Mouse (Mus musculus): Measurements from ENCODE around the gene Zfp146. TPM values are rescaled to one million over a fixed set of nuclear protein-coding genes. Genes with fewer than 3 reads are reported as not detected.

Zfp146 gene
- polyA plus RNA-seq (2012; rRNA removed): 89.7 and 96.2 TPM in 2 replicates

DNA sequence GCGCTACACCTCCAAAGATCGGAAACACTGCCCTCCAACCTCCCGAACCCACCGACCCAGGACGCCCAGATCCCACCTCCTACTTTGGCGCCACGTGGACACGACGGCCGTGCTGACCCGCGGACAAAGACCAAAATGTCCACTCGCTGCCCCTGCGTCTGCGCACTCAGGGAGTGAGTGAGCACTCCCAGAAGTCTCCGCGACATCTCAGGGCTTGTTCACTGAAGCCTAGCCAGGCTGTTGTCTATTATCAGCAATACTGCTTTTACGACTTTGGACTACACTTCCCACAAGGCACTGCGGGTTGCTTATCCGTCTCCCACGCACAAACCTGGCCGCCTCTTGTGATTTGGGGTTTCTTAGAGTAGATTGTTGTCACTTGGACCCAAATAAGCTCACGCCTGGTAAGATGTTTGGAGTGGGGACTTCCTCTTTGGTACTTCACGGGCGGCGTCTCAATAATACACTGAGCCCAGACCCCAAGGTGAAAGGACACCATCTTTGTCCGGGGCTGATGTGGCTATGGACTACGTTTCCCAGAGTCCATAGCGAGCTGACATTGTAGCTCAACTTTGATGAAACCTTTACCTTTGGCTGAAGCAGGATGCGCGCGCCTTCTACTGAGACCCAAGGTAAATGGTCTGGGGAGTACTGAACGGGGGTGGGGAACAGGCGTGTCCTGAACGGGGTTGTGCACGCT, at the start of gene Zfp146:
Zfp146 (minus strand) TSS at position 168 of the 700 bp plus-strand sequence.

DNA sequence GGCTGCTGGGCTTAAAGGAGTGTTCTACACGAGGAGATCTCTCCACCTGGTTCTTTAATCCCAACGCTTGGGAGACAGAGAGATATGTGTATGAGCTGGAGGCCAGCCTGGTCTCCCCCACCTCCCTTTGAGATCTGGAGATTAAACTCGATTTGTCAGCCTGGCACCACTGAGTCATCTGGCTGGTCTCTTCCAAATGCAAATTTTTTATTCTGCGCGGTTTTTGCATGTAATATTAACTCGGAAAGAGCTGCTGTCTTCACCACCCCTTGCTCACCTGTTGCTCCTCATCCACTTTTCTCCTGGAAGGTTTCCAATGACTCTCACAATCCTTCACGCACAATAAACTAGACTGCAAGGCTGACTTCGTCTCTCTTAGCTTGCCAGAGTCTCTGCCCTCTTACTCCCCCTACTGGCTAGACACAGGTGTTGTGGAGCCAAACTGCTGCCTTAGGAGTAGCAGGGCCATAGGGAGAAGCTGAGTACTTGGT, 29.0 kb upstream of the Zfp146 start, which contains the start of gene Capns1:
Capns1 (minus strand) TSS at position 331 of the 491 bp plus-strand sequence.

DNA sequence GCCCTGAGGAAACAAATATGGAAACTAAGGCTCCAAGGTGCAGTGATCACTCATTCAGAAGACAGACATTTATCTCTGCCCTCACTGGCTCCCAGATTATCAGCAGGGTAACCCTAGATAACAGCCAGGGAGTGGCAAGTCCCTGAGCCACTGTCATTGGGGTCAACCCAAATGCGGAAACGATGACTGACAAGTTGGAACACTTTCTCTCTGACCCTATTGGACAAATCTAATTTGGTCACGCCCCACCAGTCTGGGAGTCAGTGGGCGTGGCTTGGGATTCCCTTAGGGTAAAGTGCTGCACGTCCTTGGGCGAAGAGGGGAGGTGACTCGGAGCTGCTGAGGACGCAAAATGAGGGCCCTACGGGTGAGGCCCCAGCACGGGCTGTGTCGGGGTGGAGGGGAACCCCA, 14.3 kb upstream of the Zfp146 start, which contains the start of gene Cox7a1:
Cox7a1 (plus strand) TSS at position 266 of the 411 bp plus-strand sequence.

DNA sequence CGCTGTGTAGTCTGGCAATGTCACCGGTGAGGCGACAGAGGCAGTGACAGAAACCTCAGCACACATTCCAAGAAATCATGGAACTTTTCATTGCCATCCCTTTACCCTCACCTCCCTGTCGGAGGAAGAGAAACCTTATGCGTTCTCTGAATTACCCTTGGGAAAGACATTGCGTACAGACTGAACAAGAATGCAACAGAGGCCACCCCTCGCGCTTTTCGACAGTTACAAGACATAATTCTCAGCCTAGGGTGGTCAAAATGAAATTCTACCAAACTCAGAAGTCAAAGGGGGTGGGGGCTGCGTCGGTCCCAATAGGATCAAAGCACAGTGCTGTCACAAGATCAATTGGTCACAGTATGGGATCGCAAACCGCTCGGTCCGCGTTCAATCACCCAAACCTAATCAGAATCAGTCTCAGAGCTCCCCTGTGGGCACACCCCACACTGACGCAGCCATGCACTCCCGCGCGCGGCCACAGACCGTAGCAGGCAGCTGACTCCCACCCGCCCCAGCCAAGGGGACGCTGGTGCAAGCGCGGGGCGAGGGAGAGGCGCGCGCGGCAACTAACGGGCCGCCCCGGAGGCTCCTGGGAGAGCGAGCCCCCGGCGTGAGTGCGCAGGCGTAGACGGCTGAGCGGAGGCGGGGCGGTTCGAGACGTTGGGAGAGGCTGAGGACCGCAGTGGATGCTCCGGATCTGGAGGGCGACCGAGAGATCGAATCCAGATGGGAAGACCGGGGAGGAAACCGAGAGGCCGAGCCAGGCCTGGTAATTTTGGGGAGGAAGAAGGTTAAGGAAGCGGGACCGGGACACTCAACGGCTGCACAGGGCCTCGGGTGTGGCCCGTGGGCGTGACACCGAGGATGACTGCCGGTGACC, 48.0 kb downstream of the Zfp146 start, which contains the start of gene Zfp382:
Zfp382 (plus strand) TSS at position 635 of the 880 bp plus-strand sequence.

Other genes with a start within 250 kb of the Zfp146 start
- 13.7 and 13.9 TPM in 2 replicates for gene Zfp74, start 215.7 kb downstream of the Zfp146 start, polyA plus RNA-seq (2012; rRNA removed)
- 7.1 and 9.3 TPM in 2 replicates for gene Zfp568, start 185.8 kb downstream of the Zfp146 start, polyA plus RNA-seq (2012; rRNA removed)
- 11.1 and 12.6 TPM in 2 replicates for gene Zfp14, start 118.4 kb downstream of the Zfp146 start, polyA plus RNA-seq (2012; rRNA removed)
- 4.7 and 5.0 TPM in 2 replicates for gene Zfp82, start 96.8 kb downstream of the Zfp146 start, polyA plus RNA-seq (2012; rRNA removed)
- gene Gm26920, start 79.3 kb downstream of the Zfp146 start, polyA plus RNA-seq (2012; rRNA removed): 0.91 and 1.6 TPM in 2 replicates
- gene Zfp566, start 79.2 kb downstream of the Zfp146 start, polyA plus RNA-seq (2012; rRNA removed): 11.5 and 12.7 TPM in 2 replicates
- gene Zfp260, start 75.0 kb downstream of the Zfp146 start, polyA plus RNA-seq (2012; rRNA removed): 54.6 and 58.2 TPM in 2 replicates
- 7.0 and 9.3 TPM in 2 replicates for gene Zfp382, start 47.8 kb downstream of the Zfp146 start, polyA plus RNA-seq (2012; rRNA removed)
- 1.9 and 4.1 TPM in 2 replicates for gene Cox7a1, start 14.4 kb upstream of the Zfp146 start, polyA plus RNA-seq (2012; rRNA removed)
- gene Capns1, start 29.1 kb upstream of the Zfp146 start, polyA plus RNA-seq (2012; rRNA removed): 273 and 310 TPM in 2 replicates
- 269 and 294 TPM in 2 replicates for gene Polr2i, start 62.2 kb upstream of the Zfp146 start, polyA plus RNA-seq (2012; rRNA removed)
- 193 and 204 TPM in 2 replicates for gene Tbcb, start 62.5 kb upstream of the Zfp146 start, polyA plus RNA-seq (2012; rRNA removed)
- gene Ovol3, start 66.0 kb upstream of the Zfp146 start, polyA plus RNA-seq (2012; rRNA removed): 0.12 and 0.14 TPM in 2 replicates
- gene Thap8, start 110.3 kb upstream of the Zfp146 start, polyA plus RNA-seq (2012; rRNA removed): 0.13 and 0.17 TPM in 2 replicates
- 18.4 and 23.7 TPM in 2 replicates for gene Wdr62, start 110.7 kb upstream of the Zfp146 start, polyA plus RNA-seq (2012; rRNA removed)
- 205 and 218 TPM in 2 replicates for gene Clip3, start 122.0 kb upstream of the Zfp146 start, polyA plus RNA-seq (2012; rRNA removed)
- gene Alkbh6, start 139.0 kb upstream of the Zfp146 start, polyA plus RNA-seq (2012; rRNA removed): 139 and 146 TPM in 2 replicates
- 31.1 and 59.8 TPM in 2 replicates for gene Syne4, start 145.1 kb upstream of the Zfp146 start, polyA plus RNA-seq (2012; rRNA removed)
- 0.53 and 0.69 TPM in 2 replicates for gene E130208F15Rik, start 152.0 kb upstream of the Zfp146 start, polyA plus RNA-seq (2012; rRNA removed)
- gene Sdhaf1, start 154.1 kb upstream of the Zfp146 start, polyA plus RNA-seq (2012; rRNA removed): 21.2 and 23.7 TPM in 2 replicates
- gene Lrfn3, start 193.0 kb upstream of the Zfp146 start, polyA plus RNA-seq (2012; rRNA removed): 21.5 and 22.5 TPM in 2 replicates
- gene Tyrobp, start 244.0 kb upstream of the Zfp146 start, polyA plus RNA-seq (2012; rRNA removed): 28.6 and 28.9 TPM in 2 replicates